In genomic region chr11:69333922-69334321, GRCm38 (mm10) we compare ENCODE assay signal across 12 mouse cellular contexts. TPM values are rescaled to one million over a fixed set of nuclear protein-coding genes. Genes with fewer than 3 reads are reported as not detected.
A peak's percentile ranks its signal among the peaks of the same experiment; 100 is the strongest.
DNase-seq lines count a peak whose midpoint lies in the region; ATAC-seq and TF ChIP-seq lines count a peak whose summit lies in the region.
"Had no signal": no experiment of that assay in that cellular context is flagged by ENCODE, and none has a peak within 500 bp of the region (broad histone marks: within the 10 kb centered on the region; RNA-seq: fewer than 3 reads in every experiment).

No protein-coding gene starts in this region.

- H3K36me3 ChIP-seq in intestine, postnatal 0 days (ENCODE audit: control insufficient read depth, insufficient read depth): no peaks in the 10 kb centered on the region
- no peaks in the 10 kb centered on the region for H3K36me3 ChIP-seq in intestine, embryonic 16.5 days (ENCODE audit: control insufficient read depth, insufficient read depth, low read length)
- no peaks in the 10 kb centered on the region for H3K36me3 ChIP-seq in liver, embryonic 13.5 days
- H3K36me3 ChIP-seq in hindbrain, embryonic 16.5 days (ENCODE audit: control insufficient read depth, insufficient read depth, low read length): no peaks in the 10 kb centered on the region

- H3K4me1 ChIP-seq in intestine, postnatal 0 days (replicated peaks; ENCODE audit: control insufficient read depth, insufficient read depth, low read length): peaks cover 8% of the 10 kb centered on the region; the same call in 1 of the 2 replicates
- H3K4me1 ChIP-seq in intestine, embryonic 16.5 days (ENCODE audit: control insufficient read depth, insufficient read depth, low read length): peaks cover 17% of the 10 kb centered on the region
- peaks cover 11% of the 10 kb centered on the region for H3K4me1 ChIP-seq in brown adipose tissue, adult 24 weeks (ENCODE audit: control insufficient read depth, insufficient read depth, insufficient read length, low read length)
- peaks cover 40% of the 10 kb centered on the region for H3K4me1 ChIP-seq in liver, embryonic 13.5 days (replicated peaks)
- H3K4me1 ChIP-seq in hindbrain, embryonic 16.5 days (ENCODE audit: control insufficient read depth, insufficient read depth, low read depth, low read length): peaks cover 11% of the 10 kb centered on the region

- peak; percentile 61 for DNase-seq in 3T3-L1 (ENCODE audit: low read depth, low spot score)
- DNase-seq in liver, embryonic 13.5 days: peak; percentile 32
- no peak for DNase-seq in spleen, postnatal 36 days (ENCODE audit: low spot score in 2 of 2)
- no peak for DNase-seq in left cerebral cortex, adult 11 months (ENCODE audit: low spot score)
- DNase-seq: cerebellum, adult 18-20 months; gastrocnemius, postnatal 10 days; kidney, adult 18-20 months had no signal

- H3K9me3 ChIP-seq in intestine, postnatal 0 days (ENCODE audit: control insufficient read depth): no peaks in the 10 kb centered on the region
- no peaks in the 10 kb centered on the region for H3K9me3 ChIP-seq in intestine, embryonic 16.5 days (ENCODE audit: control insufficient read depth, low read length)
- H3K9me3 ChIP-seq in liver, embryonic 13.5 days (replicated peaks): no peaks in the 10 kb centered on the region
- no peaks in the 10 kb centered on the region for H3K9me3 ChIP-seq in hindbrain, embryonic 16.5 days (ENCODE audit: control insufficient read depth, low read length)

- peak; percentile 51 for TF ChIP-seq CTCF in intestine, postnatal 0 days (IDR thresholded peaks at IDR 0.05; ENCODE audit: low read depth)

- 70% methylated on average over 3 of the region's 3 CpGs for WGBS in intestine, postnatal 0 days
- 67% methylated on average over 3 of the region's 3 CpGs for WGBS in intestine, embryonic 16.5 days
- WGBS in liver, embryonic 13.5 days (ENCODE audit: insufficient replicate concordance): 10% methylated on average over 3 of the region's 3 CpGs
- 60% methylated on average over 3 of the region's 3 CpGs for WGBS in hindbrain, embryonic 16.5 days

- no peak for ATAC-seq in intestine, postnatal 0 days
- no peak for ATAC-seq in intestine, embryonic 16.5 days
- peak; percentile 85 for ATAC-seq in liver, embryonic 13.5 days (ENCODE audit: low read depth)
- ATAC-seq in hindbrain, embryonic 16.5 days: no peak

- H3K9ac ChIP-seq in intestine, postnatal 0 days (ENCODE audit: low read depth, low read length): no peak overlapping the region
- no peak overlapping the region for H3K9ac ChIP-seq in intestine, embryonic 16.5 days (ENCODE audit: low read depth, low read length)
- no peak overlapping the region for H3K9ac ChIP-seq in liver, embryonic 13.5 days
- no peak overlapping the region for H3K9ac ChIP-seq in hindbrain, embryonic 16.5 days (ENCODE audit: low read depth, low read length)

- no peak overlapping the region for H3K4me3 ChIP-seq in intestine, postnatal 0 days (ENCODE audit: low read depth, low read length)
- H3K4me3 ChIP-seq in intestine, embryonic 16.5 days (ENCODE audit: low read length): no peak overlapping the region
- H3K4me3 ChIP-seq in brown adipose tissue, adult 24 weeks (ENCODE audit: insufficient read depth, low read depth, low read length): no peak overlapping the region
- no peak overlapping the region for H3K4me3 ChIP-seq in liver, embryonic 13.5 days (replicated peaks)
- H3K4me3 ChIP-seq in hindbrain, embryonic 16.5 days (ENCODE audit: low read length): no peak overlapping the region
- H3K4me3 ChIP-seq: erythroblast, embryonic 14.5 days had no signal

- H3K27ac ChIP-seq in intestine, postnatal 0 days (ENCODE audit: low read depth, low read length): no peak overlapping the region
- no peak overlapping the region for H3K27ac ChIP-seq in intestine, embryonic 16.5 days (ENCODE audit: low read length)
- H3K27ac ChIP-seq in brown adipose tissue, adult 24 weeks (replicated peaks; ENCODE audit: low read depth, low read length): peak overlapping the region; percentile 86
- no peak overlapping the region for H3K27ac ChIP-seq in liver, embryonic 13.5 days
- no peak overlapping the region for H3K27ac ChIP-seq in hindbrain, embryonic 16.5 days (ENCODE audit: low read depth, low read length)

- no peaks in the 10 kb centered on the region for H3K27me3 ChIP-seq in intestine, postnatal 0 days (replicated peaks; ENCODE audit: control insufficient read depth, insufficient read depth, low read length)
- no peaks in the 10 kb centered on the region for H3K27me3 ChIP-seq in intestine, embryonic 16.5 days (replicated peaks; ENCODE audit: control insufficient read depth, insufficient read depth, low read length)
- peaks cover 56% of the 10 kb centered on the region for H3K27me3 ChIP-seq in liver, embryonic 13.5 days
- H3K27me3 ChIP-seq in hindbrain, embryonic 16.5 days (replicated peaks; ENCODE audit: control insufficient read depth, insufficient read depth, low read length): no peaks in the 10 kb centered on the region

- no peak overlapping the region for H3K4me2 ChIP-seq in intestine, postnatal 0 days (replicated peaks; ENCODE audit: low read depth)
- no peak overlapping the region for H3K4me2 ChIP-seq in intestine, embryonic 16.5 days (ENCODE audit: low read depth, low read length)
- peak overlapping the region; percentile 10; the same call in 1 of the 2 replicates for H3K4me2 ChIP-seq in liver, embryonic 13.5 days
- no peak overlapping the region for H3K4me2 ChIP-seq in hindbrain, embryonic 16.5 days (ENCODE audit: low read length)

RNA-seq across cellular contexts. Expression of gene Rnf227, which starts 6.3 kb away (rescaled TPM):
- 7.8 and 7.9 TPM in 2 replicates for polyA plus RNA-seq in intestine, postnatal 0 days (2015; fragmentation: Nextera tagmentation; extraction: Ambion mirVana)
- 8.0 and 8.3 TPM in 2 replicates for polyA plus RNA-seq in intestine, embryonic 16.5 days (2015; fragmentation: Nextera tagmentation; extraction: Ambion mirVana)
- polyA plus RNA-seq in brown adipose tissue, adult 24 weeks (2012; ENCODE audit: insufficient read depth, insufficient read length, missing spikeins): 2.8 TPM in 1 of 2 replicates, not detected in the other
- 0.92 and 1.1 TPM in 2 replicates for polyA plus RNA-seq in liver, embryonic 13.5 days (2015; fragmentation: Nextera tagmentation; extraction: Ambion mirVana)
- 239 and 257 TPM in 2 replicates for polyA plus RNA-seq in hindbrain, embryonic 16.5 days (2015; fragmentation: Nextera tagmentation; extraction: Ambion mirVana)

RNA-seq across cellular contexts. Expression of gene Kcnab3, which starts 7.9 kb away (rescaled TPM):
- 1.3 and 1.4 TPM in 2 replicates for polyA plus RNA-seq in intestine, postnatal 0 days (2015; fragmentation: Nextera tagmentation; extraction: Ambion mirVana)
- polyA plus RNA-seq in intestine, embryonic 16.5 days (2015; fragmentation: Nextera tagmentation; extraction: Ambion mirVana): 1.7 and 2.4 TPM in 2 replicates
- 1.2 and 1.6 TPM in 2 replicates for polyA plus RNA-seq in brown adipose tissue, adult 24 weeks (2012; ENCODE audit: insufficient read depth, insufficient read length, missing spikeins)
- polyA plus RNA-seq in liver, embryonic 13.5 days (2015; fragmentation: Nextera tagmentation; extraction: Ambion mirVana): 0.07 and 0.19 TPM in 2 replicates
- 4.9 and 6.0 TPM in 2 replicates for polyA plus RNA-seq in hindbrain, embryonic 16.5 days (2015; fragmentation: Nextera tagmentation; extraction: Ambion mirVana)
- polyA plus RNA-seq: erythroblast, embryonic 14.5 days had no signal

RNA-seq across cellular contexts. Expression of gene Trappc1, which starts 10.1 kb away (rescaled TPM):
- 173 and 182 TPM in 2 replicates for polyA plus RNA-seq in intestine, postnatal 0 days (2015; fragmentation: Nextera tagmentation; extraction: Ambion mirVana)
- polyA plus RNA-seq in intestine, embryonic 16.5 days (2015; fragmentation: Nextera tagmentation; extraction: Ambion mirVana): 141 and 149 TPM in 2 replicates
- polyA plus RNA-seq in brown adipose tissue, adult 24 weeks (2012; ENCODE audit: insufficient read depth, insufficient read length, missing spikeins): 93.3 and 94.0 TPM in 2 replicates
- polyA plus RNA-seq in liver, embryonic 13.5 days (2015; fragmentation: Nextera tagmentation; extraction: Ambion mirVana): 90.7 and 94.6 TPM in 2 replicates
- 177 and 185 TPM in 2 replicates for polyA plus RNA-seq in hindbrain, embryonic 16.5 days (2015; fragmentation: Nextera tagmentation; extraction: Ambion mirVana)

RNA-seq across cellular contexts. Expression of gene Cntrob, which starts 10.3 kb away (rescaled TPM):
- polyA plus RNA-seq in intestine, postnatal 0 days (2015; fragmentation: Nextera tagmentation; extraction: Ambion mirVana): 7.4 and 7.9 TPM in 2 replicates
- 17.3 and 17.8 TPM in 2 replicates for polyA plus RNA-seq in intestine, embryonic 16.5 days (2015; fragmentation: Nextera tagmentation; extraction: Ambion mirVana)
- polyA plus RNA-seq in brown adipose tissue, adult 24 weeks (2012; ENCODE audit: insufficient read depth, insufficient read length, missing spikeins): 4.5 and 5.6 TPM in 2 replicates
- polyA plus RNA-seq in liver, embryonic 13.5 days (2015; fragmentation: Nextera tagmentation; extraction: Ambion mirVana): 9.8 and 10.1 TPM in 2 replicates
- polyA plus RNA-seq in hindbrain, embryonic 16.5 days (2015; fragmentation: Nextera tagmentation; extraction: Ambion mirVana): 15.5 and 16.4 TPM in 2 replicates

RNA-seq across cellular contexts. Expression of gene Chd3, which starts 35.3 kb away (rescaled TPM):
- 19.4 and 24.8 TPM in 2 replicates for polyA plus RNA-seq in intestine, postnatal 0 days (2015; fragmentation: Nextera tagmentation; extraction: Ambion mirVana)
- polyA plus RNA-seq in intestine, embryonic 16.5 days (2015; fragmentation: Nextera tagmentation; extraction: Ambion mirVana): 33.4 and 35.5 TPM in 2 replicates
- polyA plus RNA-seq in brown adipose tissue, adult 24 weeks (2012; ENCODE audit: insufficient read depth, insufficient read length, missing spikeins): 19.4 and 27.0 TPM in 2 replicates
- polyA plus RNA-seq in liver, embryonic 13.5 days (2015; fragmentation: Nextera tagmentation; extraction: Ambion mirVana): 2.6 and 4.4 TPM in 2 replicates
- 68.0 and 73.2 TPM in 2 replicates for polyA plus RNA-seq in hindbrain, embryonic 16.5 days (2015; fragmentation: Nextera tagmentation; extraction: Ambion mirVana)

Comparison
In these comparisons a context has a peak if more than half of its experiments do, and no peak if none do; other contexts are left out.
1. DNase-seq: peak in 3T3-L1 (single experiment) and liver, embryonic 13.5 days (single experiment); none in spleen, postnatal 36 days (0 of 2) and left cerebral cortex, adult 11 months (single experiment).
2. RNA of gene Rnf227, which starts 6.3 kb away (polyA plus RNA-seq): 239 to 257 TPM in hindbrain, embryonic 16.5 days; 8.0 to 8.3 TPM in intestine, embryonic 16.5 days, 7.8 to 7.9 TPM in intestine, postnatal 0 days, 2.8 TPM in brown adipose tissue, adult 24 weeks and 0.92 to 1.1 TPM in liver, embryonic 13.5 days; every median in the first group is over 10 times any median in the second.